Mouse (Mus musculus): ENCODE results near the gene Bhlhb9. TPM values are rescaled to one million over a fixed set of nuclear protein-coding genes. Genes with fewer than 3 reads are reported as not detected.
"Not testable (repeated sequence)": the region's sequence is repeated elsewhere in the genome, so short reads cannot be mapped to it uniquely, and the experiment has no call there.

Bhlhb9 gene
- 101 and 124 TPM in 2 replicates for polyA plus RNA-seq (2014; fragmentation: Nextera tagmentation; extraction: Ambion mirVana)

DNA sequence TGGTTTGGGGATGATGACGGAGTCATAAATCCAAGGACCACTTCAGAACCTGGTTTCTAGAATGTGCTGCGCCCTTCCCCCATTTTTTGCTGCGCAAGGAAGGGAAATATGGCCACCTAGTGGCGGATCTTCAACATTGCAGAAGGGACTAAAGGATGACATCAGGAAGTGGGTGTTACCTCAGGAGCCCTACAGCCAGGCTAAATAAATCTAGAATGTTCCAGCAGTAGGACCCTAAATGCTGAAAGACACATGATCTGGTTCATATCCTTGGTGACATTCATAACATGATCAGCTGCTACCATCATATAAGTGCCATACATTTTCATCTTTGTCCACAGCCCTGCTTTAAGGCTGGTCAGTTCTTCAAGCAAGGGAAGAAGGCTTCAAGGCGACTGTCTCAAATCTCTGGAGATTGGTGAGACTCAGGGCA, at the start of gene Bhlhb9:
Bhlhb9 (plus strand) TSS at position 383 of the 433 bp plus-strand sequence.
- 14% methylated on average over 3 of the region's 5 CpGs for WGBS
- peaks cover 25% of the 10 kb centered on the region for H3K36me3 ChIP-seq (ENCODE audit: control insufficient read depth, insufficient read depth, low read length)
- not testable (repeated sequence) for H3K9me3 ChIP-seq (ENCODE audit: control insufficient read depth, low read length); H3K4me1 ChIP-seq (ENCODE audit: control insufficient read depth, insufficient read depth, low read length); H3K27me3 ChIP-seq (ENCODE audit: control insufficient read depth, insufficient read depth, low read length)
- DNase-seq (peak; percentile 81), ATAC-seq (ENCODE audit: low FRiP score, low TSS enrichment) (peak; percentile 18; the same call in 1 of the 2 replicates)
- peak within 1 kb of the TSS; percentile 58 for H3K4me3 ChIP-seq (replicated peaks; ENCODE audit: low read depth, low read length)
- H3K4me2 ChIP-seq (ENCODE audit: low read length) = peak within 1 kb of the TSS; percentile 55
- peak within 1 kb of the TSS; percentile 80 for H3K27ac ChIP-seq (replicated peaks; ENCODE audit: low read depth, low read length)
- peak within 1 kb of the TSS; percentile 68 for H3K9ac ChIP-seq (replicated peaks; ENCODE audit: low read length)

DNA sequence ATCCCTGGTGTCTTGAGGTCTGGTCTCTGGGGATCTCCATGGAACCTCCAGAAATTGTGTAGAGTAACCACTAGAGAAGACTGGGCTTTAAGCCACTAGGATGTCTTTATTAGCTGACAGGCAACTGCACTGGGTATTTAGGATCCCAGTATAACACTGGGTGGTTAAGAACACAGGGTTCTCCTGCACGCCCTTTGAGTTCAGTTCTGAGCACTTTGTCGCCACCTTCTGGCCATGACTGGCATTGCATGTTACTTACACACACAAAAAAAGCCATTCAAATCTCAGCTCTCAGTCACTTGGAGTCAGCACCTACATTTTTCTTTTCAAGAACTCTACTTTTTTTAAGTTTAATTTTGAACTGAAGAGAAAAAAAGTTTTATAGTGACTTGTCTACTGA, 44.6 kb upstream of the Bhlhb9 start:
- H3K4me1 ChIP-seq (ENCODE audit: control insufficient read depth, insufficient read depth, low read length) = no peaks in the 10 kb centered on the region
- no peak overlapping the region for H3K9ac ChIP-seq (replicated peaks; ENCODE audit: low read length)
- H3K27me3 ChIP-seq (ENCODE audit: control insufficient read depth, insufficient read depth, low read length) = no peaks in the 10 kb centered on the region
- H3K9me3 ChIP-seq (ENCODE audit: control insufficient read depth, low read length) = no peaks in the 10 kb centered on the region
- 4% methylated on average over 2 of the region's 2 CpGs for WGBS
- H3K4me2 ChIP-seq (ENCODE audit: low read length) = no peak overlapping the region
- no peak for ATAC-seq (ENCODE audit: low FRiP score, low TSS enrichment)
- H3K4me3 ChIP-seq (replicated peaks; ENCODE audit: low read depth, low read length) = no peak overlapping the region
- no peak overlapping the region for H3K27ac ChIP-seq (replicated peaks; ENCODE audit: low read depth, low read length)
- peak; percentile 86 for DNase-seq
- peaks cover 15% of the 10 kb centered on the region; the same call in 1 of the 2 replicates for H3K36me3 ChIP-seq (ENCODE audit: control insufficient read depth, insufficient read depth, low read length)

DNA sequence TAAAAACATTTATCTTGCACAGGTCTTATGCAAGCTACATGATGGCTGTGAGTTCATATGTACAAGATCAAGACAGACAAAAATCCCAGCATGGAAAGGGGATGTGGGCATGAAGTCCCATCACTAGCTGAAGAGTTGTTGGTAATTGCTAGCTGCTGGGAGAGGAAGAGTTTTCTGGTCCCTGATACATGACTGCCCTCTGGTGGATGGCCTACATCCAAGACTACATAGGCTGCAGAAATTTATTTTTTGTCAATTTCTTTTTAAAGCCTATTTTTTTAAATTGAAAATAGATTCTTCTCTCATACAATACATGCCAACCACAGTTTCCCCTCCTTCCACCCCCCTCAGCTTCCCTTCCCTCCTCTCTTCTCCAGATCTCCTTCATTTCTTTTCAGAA, 35.7 kb upstream of the Bhlhb9 start:
- Histone ChIP-seq H3K4me3 (replicated peaks; ENCODE audit: low read depth, low read length) (no peak overlapping the region), H3K27ac (replicated peaks; ENCODE audit: low read depth, low read length) (no peak overlapping the region), H3K9me3 (ENCODE audit: control insufficient read depth, low read length) (no peaks in the 10 kb centered on the region), H3K4me1 (ENCODE audit: control insufficient read depth, insufficient read depth, low read length) (no peaks in the 10 kb centered on the region), H3K36me3 (ENCODE audit: control insufficient read depth, insufficient read depth, low read length) (peaks cover 11% of the 10 kb centered on the region; the same call in 1 of the 2 replicates), H3K9ac (replicated peaks; ENCODE audit: low read length) (no peak overlapping the region), H3K27me3 (ENCODE audit: control insufficient read depth, insufficient read depth, low read length) (no peaks in the 10 kb centered on the region), H3K4me2 (ENCODE audit: low read length) (no peak overlapping the region)
- DNase-seq (peak; percentile 67), ATAC-seq (ENCODE audit: low FRiP score, low TSS enrichment) (no peak)

DNA sequence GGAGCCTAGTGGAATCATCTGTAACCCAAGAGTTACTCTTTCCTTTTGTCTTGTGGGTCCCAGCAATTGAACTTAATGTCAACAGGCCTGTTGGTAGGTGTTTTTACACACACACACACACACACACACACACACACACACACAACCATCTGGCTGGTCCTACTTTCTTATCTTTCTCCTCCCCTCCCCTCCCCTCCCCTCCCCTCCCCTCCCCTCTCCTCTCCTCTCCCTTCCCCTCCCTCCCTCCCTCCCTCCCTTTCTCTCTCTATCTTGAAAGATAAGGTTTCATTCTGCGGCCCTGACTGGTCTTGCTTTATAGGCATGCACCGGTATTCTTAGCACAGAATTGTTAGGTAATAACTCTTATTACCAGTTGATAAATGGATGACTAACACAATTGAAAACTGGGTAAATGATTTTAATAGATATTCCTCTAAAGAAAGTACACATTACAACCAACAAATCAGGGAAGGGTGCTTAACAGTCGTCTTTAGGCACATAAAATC, 29.3 kb upstream of the Bhlhb9 start:
- H3K9me3 ChIP-seq (ENCODE audit: control insufficient read depth, low read length) = no peaks in the 10 kb centered on the region
- WGBS = 82% methylated on average over 2 of the region's 3 CpGs
- H3K4me2 ChIP-seq (ENCODE audit: low read length) = no peak overlapping the region
- DNase-seq (no peak), ATAC-seq (ENCODE audit: low FRiP score, low TSS enrichment) (no peak)
- H3K36me3 ChIP-seq (ENCODE audit: control insufficient read depth, insufficient read depth, low read length) = no peaks in the 10 kb centered on the region
- H3K4me3 ChIP-seq (replicated peaks; ENCODE audit: low read depth, low read length) = no peak overlapping the region
- H3K9ac ChIP-seq (replicated peaks; ENCODE audit: low read length) = no peak overlapping the region
- no peaks in the 10 kb centered on the region for H3K4me1 ChIP-seq (ENCODE audit: control insufficient read depth, insufficient read depth, low read length)
- no peak overlapping the region for H3K27ac ChIP-seq (replicated peaks; ENCODE audit: low read depth, low read length)
- no peaks in the 10 kb centered on the region for H3K27me3 ChIP-seq (ENCODE audit: control insufficient read depth, insufficient read depth, low read length)

DNA sequence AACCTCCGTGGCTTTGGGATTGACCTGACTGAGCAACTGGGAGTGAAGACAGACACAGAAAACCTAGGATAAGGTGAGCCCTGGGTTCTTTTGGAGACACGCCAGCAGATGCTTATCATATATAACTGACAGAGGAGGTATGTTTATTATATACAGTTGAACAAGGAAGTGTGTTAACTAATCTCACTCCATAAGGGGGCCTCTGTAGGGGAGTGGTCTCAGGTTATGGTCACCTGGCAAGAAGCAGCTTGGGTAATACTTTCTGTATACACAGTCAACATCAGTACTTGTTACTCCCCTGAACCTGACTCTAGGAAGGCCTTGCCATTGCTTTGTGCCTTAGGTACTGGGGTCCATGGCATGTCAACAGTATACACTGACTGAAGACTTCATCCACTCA, 28.8 kb upstream of the Bhlhb9 start:
- DNase-seq (no peak), ATAC-seq (ENCODE audit: low FRiP score, low TSS enrichment) (no peak)
- Histone ChIP-seq H3K27ac (replicated peaks; ENCODE audit: low read depth, low read length) (no peak overlapping the region), H3K36me3 (ENCODE audit: control insufficient read depth, insufficient read depth, low read length) (no peaks in the 10 kb centered on the region), H3K4me2 (ENCODE audit: low read length) (no peak overlapping the region), H3K4me1 (ENCODE audit: control insufficient read depth, insufficient read depth, low read length) (no peaks in the 10 kb centered on the region), H3K27me3 (ENCODE audit: control insufficient read depth, insufficient read depth, low read length) (no peaks in the 10 kb centered on the region), H3K9me3 (ENCODE audit: control insufficient read depth, low read length) (no peaks in the 10 kb centered on the region), H3K4me3 (replicated peaks; ENCODE audit: low read depth, low read length) (no peak overlapping the region), H3K9ac (replicated peaks; ENCODE audit: low read length) (no peak overlapping the region)
- 87% methylated on average over 2 of the region's 2 CpGs for WGBS

DNA sequence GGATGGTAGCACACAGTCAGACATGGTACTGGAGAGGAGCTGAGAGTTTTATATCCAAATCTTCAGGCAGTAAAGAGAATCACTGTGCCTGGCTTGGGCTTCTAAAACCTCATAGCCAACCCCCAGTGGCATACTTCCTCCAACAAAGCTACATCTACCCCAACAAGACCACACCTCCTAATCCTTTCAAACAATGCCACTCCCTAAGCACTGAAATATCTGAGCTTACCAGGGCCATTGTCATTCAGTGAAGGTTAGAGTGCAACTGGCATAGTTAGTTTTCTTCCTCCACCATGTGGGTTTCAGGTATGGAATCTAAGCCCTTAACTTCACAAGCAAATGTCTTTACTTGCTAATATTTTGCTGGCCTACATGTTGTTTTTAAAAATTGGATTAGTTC, 5.9 kb upstream of the Bhlhb9 start:
- H3K9me3 ChIP-seq (ENCODE audit: control insufficient read depth, low read length) = no peaks in the 10 kb centered on the region
- H3K4me1 ChIP-seq (ENCODE audit: control insufficient read depth, insufficient read depth, low read length) = no peaks in the 10 kb centered on the region
- no peak overlapping the region for H3K9ac ChIP-seq (replicated peaks; ENCODE audit: low read length)
- no peaks in the 10 kb centered on the region for H3K27me3 ChIP-seq (ENCODE audit: control insufficient read depth, insufficient read depth, low read length)
- ATAC-seq (ENCODE audit: low FRiP score, low TSS enrichment) = no peak
- no peak overlapping the region for H3K4me2 ChIP-seq (ENCODE audit: low read length)
- no peaks in the 10 kb centered on the region for H3K36me3 ChIP-seq (ENCODE audit: control insufficient read depth, insufficient read depth, low read length)
- H3K4me3 ChIP-seq (replicated peaks; ENCODE audit: low read depth, low read length) = no peak overlapping the region
- no peak for DNase-seq
- H3K27ac ChIP-seq (replicated peaks; ENCODE audit: low read depth, low read length) = no peak overlapping the region

DNA sequence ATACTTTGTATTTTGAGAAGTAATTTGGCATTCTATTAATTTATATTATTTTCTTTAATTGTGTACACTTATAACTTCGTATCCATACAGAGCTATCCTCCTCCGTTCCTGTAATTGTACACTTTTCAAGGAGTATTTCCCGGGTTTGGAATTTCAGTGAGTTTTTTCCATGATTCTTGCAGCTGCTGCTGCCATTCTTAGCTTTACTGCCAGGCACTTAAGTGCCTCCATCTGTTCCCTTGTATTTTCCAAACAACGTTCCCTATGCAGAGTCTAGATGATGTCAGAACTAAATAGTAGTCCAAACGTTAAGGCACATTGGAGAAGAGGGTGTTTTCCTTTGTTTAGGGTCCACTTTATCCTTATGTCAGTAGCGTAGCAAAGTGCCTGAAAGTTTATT, 5.1 kb upstream of the Bhlhb9 start:
- no peaks in the 10 kb centered on the region for H3K4me1 ChIP-seq (ENCODE audit: control insufficient read depth, insufficient read depth, low read length)

DNA sequence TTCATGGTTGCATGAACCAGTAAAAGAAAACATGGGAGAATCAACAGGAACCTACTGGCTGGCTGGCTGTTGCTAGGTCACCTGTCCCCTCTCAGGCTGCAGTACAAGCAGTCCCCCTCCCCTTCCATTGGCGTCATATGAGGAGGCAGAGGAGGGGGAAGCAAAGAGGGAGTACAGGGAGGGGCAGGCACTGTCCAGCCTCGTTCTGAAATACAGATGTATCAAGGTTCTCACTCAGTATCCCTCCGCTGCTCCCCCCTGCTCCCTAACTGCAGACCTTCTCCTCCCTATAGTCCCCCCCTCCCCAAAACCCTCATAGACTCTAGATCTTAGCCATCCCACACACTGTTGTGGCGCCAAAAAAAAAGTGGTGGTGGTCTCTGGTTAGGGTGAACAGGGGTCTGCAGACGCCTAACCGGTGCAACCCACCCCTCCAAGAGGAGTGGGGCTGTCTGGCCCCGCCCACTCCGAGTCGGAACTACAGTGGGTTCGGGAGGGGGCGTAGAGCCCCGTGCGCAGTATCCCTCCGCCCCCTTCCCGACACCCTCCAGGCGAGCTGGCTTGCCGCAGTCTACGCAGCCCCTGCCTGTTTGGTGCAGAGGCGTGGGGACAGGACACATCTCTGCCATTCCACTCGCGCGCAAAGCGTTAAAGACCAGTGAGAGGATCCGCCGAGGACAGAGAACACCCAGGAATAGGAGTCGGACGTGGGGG, 1.6 kb upstream of the Bhlhb9 start:
- WGBS = 28% methylated on average over 25 of the region's 27 CpGs
- H3K9me3 ChIP-seq (ENCODE audit: control insufficient read depth, low read length); H3K27me3 ChIP-seq (ENCODE audit: control insufficient read depth, insufficient read depth, low read length); H3K4me1 ChIP-seq (ENCODE audit: control insufficient read depth, insufficient read depth, low read length): not testable (repeated sequence)
- ATAC-seq (ENCODE audit: low FRiP score, low TSS enrichment) = peak; percentile 93
- peak; percentile 84 for DNase-seq
- Histone ChIP-seq H3K36me3 (ENCODE audit: control insufficient read depth, insufficient read depth, low read length) (peaks cover 19% of the 10 kb centered on the region), H3K4me3 (replicated peaks; ENCODE audit: low read depth, low read length) (peak overlapping the region; percentile 58), H3K9ac (replicated peaks; ENCODE audit: low read length) (peak overlapping the region; percentile 68; the same call in 1 of the 2 replicates), H3K4me2 (ENCODE audit: low read length) (peak overlapping the region; percentile 55), H3K27ac (replicated peaks; ENCODE audit: low read depth, low read length) (peak overlapping the region; percentile 80)

More for the DNA sequence above, 5.1 kb upstream of the Bhlhb9 start:
- Histone ChIP-seq H3K4me3 (replicated peaks; ENCODE audit: low read depth, low read length) (no peak overlapping the region), H3K36me3 (ENCODE audit: control insufficient read depth, insufficient read depth, low read length) (no peaks in the 10 kb centered on the region), H3K9ac (replicated peaks; ENCODE audit: low read length) (no peak overlapping the region), H3K4me2 (ENCODE audit: low read length) (no peak overlapping the region), H3K9me3 (ENCODE audit: control insufficient read depth, low read length) (no peaks in the 10 kb centered on the region), H3K27me3 (ENCODE audit: control insufficient read depth, insufficient read depth, low read length) (no peaks in the 10 kb centered on the region), H3K27ac (replicated peaks; ENCODE audit: low read depth, low read length) (no peak overlapping the region)
- 76% methylated on average over 6 of the region's 6 CpGs for WGBS
- ATAC-seq (ENCODE audit: low FRiP score, low TSS enrichment) = no peak
- DNase-seq = no peak
